Mouse (Mus musculus) cerebellum, postnatal 36 days (tissue): Measurements from ENCODE around the gene Kif21b.

Experiments
- DNase-seq, 2 experiments: peaks; one replicate each; pipeline ENCODE4 v3.0.0; 2021 to 2022; ENCODE audit warnings: mixed read lengths in 2 of 2

Gene Kif21b

GRCm38 (mm10) chr1:136160930-136161329 is 29.7 kb downstream of the Kif21b start:
- DNase-seq = no peak

GRCm38 (mm10) chr1:136161333-136161921 is 30.2 kb downstream of the Kif21b start:
- no peak for DNase-seq

- DNase-seq = no peak
These were observed 34.2 kb downstream of the Kif21b start for GRCm38 (mm10) chr1:136165436-136165835.

GRCm38 (mm10) chr1:136167657-136168056 is 36.5 kb downstream of the Kif21b start:
- peak in 1 of 2 experiments; percentile 23 for DNase-seq

GRCm38 (mm10) chr1:136170109-136170508 is 38.9 kb downstream of the Kif21b start:
- DNase-seq = peak; percentile 76 to 77

- no peak for DNase-seq
These were observed 41.5 kb downstream of the Kif21b start for GRCm38 (mm10) chr1:136172696-136173095.

- DNase-seq = no peak
These were observed 43.0 kb downstream of the Kif21b start for GRCm38 (mm10) chr1:136174101-136174606.

GRCm38 (mm10) chr1:136175183-136175582 is 44.0 kb downstream of the Kif21b start:
- peak; percentile 35 to 37 for DNase-seq

- DNase-seq = no peak
These were observed 45.9 kb downstream of the Kif21b start for GRCm38 (mm10) chr1:136177085-136177484.

GRCm38 (mm10) chr1:136178741-136179140 is 47.6 kb downstream of the Kif21b start:
- no peak for DNase-seq

- no peak for DNase-seq
These were observed 48.4 kb downstream of the Kif21b start for GRCm38 (mm10) chr1:136179511-136180001.

- no peak for DNase-seq
These were observed 58.8 kb downstream of the Kif21b start for GRCm38 (mm10) chr1:136190033-136190432.

- DNase-seq = no peak
These were observed 81.6 kb downstream of the Kif21b start, which contains the start of gene Mroh3 for GRCm38 (mm10) chr1:136212803-136213202. Mroh3 (minus strand) TSS chr1:136212828.

- DNase-seq = no peak
These were observed 83.1 kb downstream of the Kif21b start for GRCm38 (mm10) chr1:136214304-136214703.

GRCm38 (mm10) chr1:136220037-136220871 is 89.1 kb downstream of the Kif21b start:
- no peak for DNase-seq

GRCm38 (mm10) chr1:136222386-136222785 is 91.2 kb downstream of the Kif21b start:
- DNase-seq = no peak

GRCm38 (mm10) chr1:136223758-136224342 is 92.7 kb downstream of the Kif21b start:
- DNase-seq = no peak

GRCm38 (mm10) chr1:136225846-136226245 is 94.7 kb downstream of the Kif21b start:
- no peak for DNase-seq

- DNase-seq = no peak
These were observed 95.4 kb downstream of the Kif21b start for GRCm38 (mm10) chr1:136226626-136227025.
